Mouse (Mus musculus): Measurements from ENCODE around the gene Tcirg1.

GRCm38 (mm10) chr19:3935896-3936850 lies 29.2 kb upstream of the Tcirg1 start:
- no peak for TF ChIP-seq CTCF (IDR thresholded peaks at IDR 0.05; ENCODE audit: borderline replicate concordance, extremely low read depth, insufficient read depth, insufficient read length)
- no peak for TF ChIP-seq POLR2A (IDR thresholded peaks at IDR 0.05; ENCODE audit: borderline replicate concordance, extremely low read depth, insufficient read depth, insufficient read length, poor library complexity, severe bottlenecking)
